Mouse (Mus musculus) hindbrain, embryonic 15.5 days (tissue): Measurements from ENCODE around the gene Ssbp2. TPM values are rescaled to one million over a fixed set of nuclear protein-coding genes. Genes with fewer than 3 reads are reported as not detected.

ENCODE experiments used
- ATAC-seq: fragments of 200-750 bp; cut with Nextera tagmentation; 2 replicates; pipeline ENCODE4 v1.8.0; 2017; ENCODE audit warnings: low read depth, moderate number of reproducible peaks, moderate TSS enrichment; ENCODE audit not compliant: low FRiP score
- H3K27ac ChIP-seq: fragments of 300-500 bp; sonication (generic); replicated peaks from 2 replicates; pipeline ENCODE4 v1.5.1; 2015; ENCODE audit warnings: mild to moderate bottlenecking, inconsistent platforms
- H3K27me3 ChIP-seq: fragments of 300-500 bp; sonication (generic); 2 replicates; pipeline ENCODE4 v1.6.1; 2015; ENCODE audit warnings: control low read depth, inconsistent platforms
- H3K36me3 ChIP-seq: fragments of 300-500 bp; sonication (generic); 2 replicates; pipeline ENCODE4 v1.6.1; 2015; ENCODE audit warnings: control low read depth, inconsistent platforms
- H3K4me1 ChIP-seq: fragments of 300-500 bp; sonication (generic); replicated peaks from 2 replicates; pipeline ENCODE4 v1.6.1; 2015; ENCODE audit warnings: control low read depth, inconsistent platforms
- H3K4me2 ChIP-seq: fragments of 300-500 bp; sonication (generic); 2 replicates; pipeline ENCODE4 v1.6.1; 2015; ENCODE audit warnings: moderate library complexity, mild to moderate bottlenecking, inconsistent platforms
- H3K4me3 ChIP-seq: fragments of 300-500 bp; sonication (generic); 2 replicates; pipeline ENCODE4 v1.5.1; 2015; ENCODE audit warnings: mild to moderate bottlenecking, inconsistent platforms
- H3K9ac ChIP-seq: fragments of 300-500 bp; sonication (generic); 2 replicates; pipeline ENCODE4 v1.6.1; 2015; ENCODE audit warnings: inconsistent platforms
- H3K9me3 ChIP-seq: fragments of 300-500 bp; sonication (generic); 2 replicates; pipeline ENCODE4 v1.6.1; 2016; ENCODE audit warnings: control low read depth, inconsistent platforms
- WGBS: fragments of 180-500 bp; shearing (Covaris S2); methylation state at CpG from one replicate; pipeline ENCODE4 v1.1.7; 2015; 5-methylcytosine and 5-hydroxymethylcytosine counted together
- polyA plus RNA-seq: library from polyadenylated mRNA; unstranded; fragments of >200 nt; fragmentation: Nextera tagmentation; extraction: Ambion mirVana; gene quantifications from 2 replicates; pipeline ENCODE4 v1.2.1, GENCODE M21; 2015

Gene Ssbp2
- polyA plus RNA-seq, 1 experiment from 2014 or later, result 211 TPM

DNA sequence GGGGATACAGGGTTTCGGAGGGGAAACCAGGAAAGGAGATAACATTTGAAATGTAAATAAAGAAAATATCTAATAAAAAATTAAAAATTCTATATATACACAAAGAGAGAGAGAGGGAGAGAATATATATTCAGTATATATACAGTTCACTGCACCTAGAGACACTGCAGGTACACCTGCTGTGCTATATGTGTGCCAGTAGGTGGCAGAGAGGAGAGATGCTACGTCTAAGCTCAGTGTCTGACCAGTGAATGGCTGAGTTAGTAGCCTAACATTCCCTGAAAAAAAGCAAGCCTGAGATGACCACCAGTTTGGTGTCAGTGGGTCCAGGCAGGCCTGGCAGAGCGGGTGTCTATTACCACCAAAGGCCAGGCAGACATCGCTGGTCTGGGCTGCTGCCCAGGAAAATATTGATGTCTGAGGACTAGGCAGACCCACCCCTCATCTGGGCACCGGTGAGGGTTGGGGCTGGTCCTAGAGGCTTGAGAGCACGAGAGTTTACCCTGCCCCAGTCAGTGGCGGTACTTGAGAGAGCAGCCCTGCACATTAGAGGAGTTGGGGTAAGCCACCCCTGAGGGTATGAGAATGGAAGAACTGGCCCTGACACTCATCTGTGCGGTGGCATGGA lies 263.1 kb downstream of the Ssbp2 start:
- no peak overlapping the region for H3K9ac ChIP-seq
- no peaks in the 10 kb centered on the region for H3K4me1 ChIP-seq
- WGBS, result 74% methylated on average over 8 of the region's 8 CpGs
- H3K4me2 ChIP-seq, result no peak overlapping the region
- H3K36me3 ChIP-seq, result no peaks in the 10 kb centered on the region
- H3K27me3 ChIP-seq, result no peaks in the 10 kb centered on the region
- ATAC-seq, result peak; percentile 71
- H3K27ac ChIP-seq, result no peak overlapping the region
- no peak overlapping the region for H3K4me3 ChIP-seq
- H3K9me3 ChIP-seq, result no peaks in the 10 kb centered on the region

DNA sequence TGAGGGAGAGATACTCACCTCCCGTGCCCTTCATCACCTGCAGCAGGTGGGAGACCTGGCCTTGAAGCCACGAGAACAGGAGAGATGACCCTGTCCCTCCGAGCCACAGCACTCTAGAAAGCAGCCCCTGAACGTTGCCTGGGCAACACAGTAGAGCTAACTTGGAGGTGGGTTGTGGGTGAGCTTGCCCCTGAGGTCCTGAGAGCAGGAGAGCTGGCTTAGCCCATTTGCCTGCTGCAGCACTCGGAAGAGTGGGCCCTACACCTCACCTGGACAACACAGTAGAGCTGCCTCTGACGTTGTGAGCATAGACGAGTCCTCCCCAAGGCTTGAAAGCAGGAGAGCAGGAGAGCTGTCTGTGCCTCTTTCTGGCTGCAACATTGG lies 263.6 kb downstream of the Ssbp2 start:
- Histone ChIP-seq H3K9me3 (no peaks in the 10 kb centered on the region), H3K4me1 (no peaks in the 10 kb centered on the region), H3K9ac (no peak overlapping the region), H3K36me3 (no peaks in the 10 kb centered on the region), H3K27me3 (no peaks in the 10 kb centered on the region), H3K4me3 (no peak overlapping the region), H3K4me2 (no peak overlapping the region), H3K27ac (no peak overlapping the region)
- no peak for ATAC-seq
- WGBS, result 78% methylated on average over 7 of the region's 7 CpGs

DNA sequence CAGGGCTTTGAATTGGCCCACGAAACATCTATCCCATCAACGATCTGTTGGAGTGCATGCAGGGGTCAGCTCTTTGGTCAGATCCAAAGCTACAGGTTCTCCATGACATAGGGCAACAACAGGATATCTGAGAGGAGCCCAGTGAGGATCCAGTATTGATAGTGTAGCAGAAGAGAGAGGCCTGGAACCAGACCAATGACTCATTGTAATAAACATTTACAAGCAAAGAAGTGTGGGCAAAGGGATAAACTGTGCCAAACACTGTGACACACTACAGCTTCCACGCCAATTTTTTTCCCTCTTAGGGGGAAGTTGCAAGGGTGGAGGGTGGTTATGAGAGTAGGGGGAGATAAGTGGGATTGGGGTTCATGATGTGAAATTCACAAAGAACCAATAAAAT lies 264.1 kb downstream of the Ssbp2 start:
- WGBS, result 83% methylated on average over 3 of the region's 3 CpGs
- H3K4me2 ChIP-seq, result no peak overlapping the region
- H3K9ac ChIP-seq, result no peak overlapping the region
- no peaks in the 10 kb centered on the region for H3K9me3 ChIP-seq
- no peak overlapping the region for H3K4me3 ChIP-seq
- H3K4me1 ChIP-seq, result no peaks in the 10 kb centered on the region
- ATAC-seq, result no peak
- H3K27ac ChIP-seq, result no peak overlapping the region
- no peaks in the 10 kb centered on the region for H3K36me3 ChIP-seq
- H3K27me3 ChIP-seq, result no peaks in the 10 kb centered on the region

DNA sequence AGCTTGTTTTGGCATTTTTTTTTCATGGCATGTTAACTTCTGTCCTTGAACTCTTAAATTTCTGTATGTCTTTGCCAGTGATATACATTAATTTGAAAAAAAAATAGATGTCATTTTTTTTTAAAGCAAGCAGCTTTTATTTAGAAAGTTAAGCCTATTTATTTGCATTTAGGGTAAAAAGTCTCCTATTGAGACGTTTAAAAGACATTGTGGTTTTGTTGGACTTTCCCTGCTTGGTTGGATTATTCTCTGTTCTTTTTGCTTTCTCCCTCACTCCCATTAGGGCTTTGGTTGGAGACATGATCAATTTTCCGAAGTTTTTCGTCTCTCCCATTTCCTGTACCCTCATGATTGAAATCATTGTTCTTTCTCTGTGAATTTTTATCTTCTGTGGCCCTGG lies 265.0 kb downstream of the Ssbp2 start:
- no peak overlapping the region for H3K27ac ChIP-seq
- H3K4me3 ChIP-seq, result no peak overlapping the region
- ATAC-seq, result no peak
- no peaks in the 10 kb centered on the region for H3K36me3 ChIP-seq
- H3K9me3 ChIP-seq, result no peaks in the 10 kb centered on the region
- no peaks in the 10 kb centered on the region for H3K4me1 ChIP-seq
- WGBS, result 84% methylated on average over 3 of the region's 3 CpGs
- H3K9ac ChIP-seq, result no peak overlapping the region
- H3K27me3 ChIP-seq, result no peaks in the 10 kb centered on the region
- H3K4me2 ChIP-seq, result no peak overlapping the region

DNA sequence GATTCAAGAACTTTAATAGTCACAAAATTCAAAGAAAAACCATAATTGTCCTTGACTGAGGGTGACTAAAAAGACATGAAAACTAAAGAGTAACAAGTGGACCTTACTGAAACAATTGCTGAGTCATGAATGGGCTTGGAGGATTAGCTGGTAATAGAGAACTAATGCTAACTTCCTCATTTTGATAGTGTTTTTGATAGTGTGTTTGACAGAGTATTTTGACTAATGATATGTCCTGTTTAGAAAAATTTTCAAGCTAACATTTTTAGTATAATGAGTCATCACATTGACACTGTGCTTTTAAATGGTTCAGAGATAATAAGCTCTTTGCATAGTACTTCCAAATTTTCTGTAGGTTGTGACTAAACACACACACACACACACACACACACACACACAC lies 267.8 kb downstream of the Ssbp2 start:
- no peaks in the 10 kb centered on the region for H3K4me1 ChIP-seq
- H3K9ac ChIP-seq, result no peak overlapping the region
- no peak for ATAC-seq

DNA sequence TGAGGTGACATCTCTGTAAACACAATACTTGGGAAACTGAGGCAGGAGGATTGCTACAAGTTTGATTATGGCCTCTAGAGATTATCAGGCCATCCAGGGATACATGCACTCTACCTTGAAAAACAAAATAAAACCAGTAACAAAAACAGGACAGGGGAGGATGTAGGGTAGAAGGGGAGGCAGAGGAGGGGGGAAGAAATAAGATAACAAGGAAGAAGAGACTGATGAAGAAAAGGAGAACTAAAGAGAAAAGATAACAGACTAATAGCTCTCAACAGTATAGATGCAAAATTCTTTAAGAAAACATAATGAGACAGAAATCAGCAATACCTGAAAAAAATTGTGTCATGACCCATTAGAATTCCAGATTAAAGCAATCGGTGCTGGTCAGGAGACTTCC lies 277.1 kb downstream of the Ssbp2 start:
- Histone ChIP-seq H3K4me3 (no peak overlapping the region), H3K27me3 (no peaks in the 10 kb centered on the region), H3K9ac (no peak overlapping the region), H3K9me3 (no peaks in the 10 kb centered on the region), H3K27ac (no peak overlapping the region), H3K36me3 (no peaks in the 10 kb centered on the region), H3K4me2 (no peak overlapping the region), H3K4me1 (peaks cover 10% of the 10 kb centered on the region)
- ATAC-seq, result no peak
- 95% methylated on average over 1 of the region's 1 CpGs for WGBS

More for the DNA sequence above, 267.8 kb downstream of the Ssbp2 start:
- Histone ChIP-seq H3K4me3 (no peak overlapping the region), H3K27me3 (no peaks in the 10 kb centered on the region), H3K9me3 (no peaks in the 10 kb centered on the region), H3K4me2 (no peak overlapping the region), H3K36me3 (no peaks in the 10 kb centered on the region), H3K27ac (no peak overlapping the region)

DNA sequence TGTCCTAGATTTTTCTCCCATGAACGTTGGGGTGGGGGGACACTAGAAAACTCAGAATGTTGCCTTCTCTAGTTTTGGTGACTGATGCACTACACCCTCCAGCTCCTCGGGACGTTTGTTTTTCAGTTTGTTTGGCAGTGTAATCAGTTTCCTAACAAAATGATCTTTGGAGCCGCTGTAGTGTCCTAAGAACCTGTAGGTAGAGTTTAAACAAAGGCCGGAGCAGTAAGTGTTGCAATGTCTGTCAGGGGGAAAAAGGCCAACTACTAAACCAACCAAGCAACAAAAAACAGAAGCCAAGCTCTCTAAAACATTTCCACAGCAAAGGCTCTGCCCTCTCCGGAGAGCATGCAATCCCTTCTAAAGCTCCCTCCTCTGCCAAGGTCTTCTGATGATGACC lies 280.8 kb downstream of the Ssbp2 start:
- peak overlapping the region; percentile 47 for H3K4me3 ChIP-seq
- H3K4me2 ChIP-seq, result peak overlapping the region; percentile 86
- no peaks in the 10 kb centered on the region for H3K9me3 ChIP-seq
- ATAC-seq, result no peak
- no peak overlapping the region for H3K27ac ChIP-seq
- H3K4me1 ChIP-seq, result peaks cover 10% of the 10 kb centered on the region
- H3K36me3 ChIP-seq, result no peaks in the 10 kb centered on the region
- no peaks in the 10 kb centered on the region for H3K27me3 ChIP-seq
- WGBS, result 74% methylated on average over 6 of the region's 6 CpGs
- H3K9ac ChIP-seq, result no peak overlapping the region

DNA sequence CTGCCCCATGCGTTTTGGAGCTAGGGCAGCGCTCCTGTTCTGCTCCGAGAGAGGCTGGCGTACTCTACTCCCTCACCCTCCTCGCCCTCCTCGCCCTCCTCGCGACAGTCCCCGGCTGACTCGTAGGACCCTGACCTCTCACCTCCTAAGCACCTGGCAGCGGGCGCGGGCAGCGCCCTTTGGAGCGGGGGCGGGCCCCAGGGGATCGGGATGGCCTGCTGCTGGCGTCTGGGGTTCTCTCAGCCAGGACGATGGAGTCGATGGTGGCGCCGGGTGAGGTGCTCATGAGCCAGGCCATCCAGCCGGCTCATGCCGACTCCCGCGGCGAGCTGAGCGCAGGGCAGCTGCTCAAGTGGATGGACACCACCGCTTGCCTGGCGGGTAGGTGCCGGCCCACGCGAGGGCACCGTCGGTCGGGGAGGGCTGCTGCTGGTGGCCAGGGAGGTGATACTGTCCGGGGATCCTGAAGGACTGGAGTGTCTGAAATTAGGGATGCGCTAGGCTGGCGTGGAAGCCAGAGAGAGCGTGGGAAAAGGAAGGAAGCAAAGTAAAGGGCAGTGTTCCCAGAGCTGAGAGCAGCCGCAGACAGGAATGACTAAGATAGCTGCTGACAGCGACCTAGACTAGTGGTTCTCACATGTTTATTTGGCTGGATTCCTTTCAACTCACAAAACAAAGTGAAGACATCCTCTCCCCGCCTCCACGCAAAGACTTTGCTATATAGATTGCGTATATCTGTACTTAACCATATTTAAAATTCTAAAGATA lies 281.4 kb downstream of the Ssbp2 start, which contains the start of gene Acot12:
TSS of gene Acot12 (plus strand) at position 233 of the 768 bp plus-strand sequence.
- no peaks in the 10 kb centered on the region for H3K9me3 ChIP-seq
- H3K27ac ChIP-seq, result no peak within 1 kb of the TSS
- H3K4me2 ChIP-seq, result peak within 1 kb of the TSS; percentile 86
- H3K36me3 ChIP-seq, result no peaks in the 10 kb centered on the region
- peaks cover 10% of the 10 kb centered on the region for H3K4me1 ChIP-seq
- H3K27me3 ChIP-seq, result no peaks in the 10 kb centered on the region
- H3K4me3 ChIP-seq, result peak within 1 kb of the TSS; percentile 47
- 9% methylated on average over 45 of the region's 45 CpGs for WGBS
- H3K9ac ChIP-seq, result peak within 1 kb of the TSS; percentile 47
- peak; percentile 86 for ATAC-seq

DNA sequence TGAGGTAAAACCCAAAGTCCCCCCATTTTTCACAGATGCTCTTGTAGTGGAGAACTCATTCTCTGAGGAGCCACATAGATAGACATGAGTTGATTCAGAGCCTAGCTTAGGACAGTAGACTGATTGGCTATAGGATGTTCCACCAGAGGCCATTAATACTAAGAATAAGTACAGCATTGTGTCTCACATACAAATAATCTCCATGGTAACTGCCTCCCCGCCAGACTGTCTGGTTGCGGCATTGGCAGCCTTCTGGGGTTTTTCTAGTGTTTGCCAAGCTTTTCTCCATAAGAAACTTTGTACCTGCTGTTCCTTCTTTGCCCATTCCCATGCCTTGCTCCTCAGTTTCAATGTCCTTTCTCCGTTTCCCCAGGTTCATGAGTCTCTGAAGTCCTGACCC lies 283.1 kb downstream of the Ssbp2 start:
- Histone ChIP-seq H3K4me1 (peaks cover 10% of the 10 kb centered on the region), H3K9me3 (no peaks in the 10 kb centered on the region), H3K4me2 (no peak overlapping the region), H3K9ac (no peak overlapping the region), H3K4me3 (no peak overlapping the region), H3K27ac (no peak overlapping the region), H3K36me3 (no peaks in the 10 kb centered on the region), H3K27me3 (no peaks in the 10 kb centered on the region)
- WGBS, result 65% methylated on average over 3 of the region's 3 CpGs
- peak; percentile 65; the same call in 1 of the 2 replicates for ATAC-seq

DNA sequence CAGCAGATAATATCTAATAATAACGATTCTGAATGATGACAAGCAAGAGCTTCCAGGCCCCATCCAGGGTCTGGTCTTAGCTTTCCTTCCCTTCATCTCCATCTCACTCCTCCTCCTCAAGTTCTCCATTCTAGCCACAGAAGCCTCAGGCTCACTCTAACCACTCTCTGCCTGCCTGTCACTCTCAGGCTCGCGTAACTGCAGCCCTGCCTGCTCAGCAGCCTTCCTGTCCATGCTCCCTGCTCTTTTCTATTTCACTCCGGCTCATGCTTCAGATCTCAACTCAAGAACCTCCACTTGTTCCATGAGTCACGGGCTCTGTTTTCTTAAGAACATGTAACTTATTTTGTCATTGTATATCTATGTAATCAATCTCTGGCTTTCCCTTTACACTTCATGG lies 286.4 kb downstream of the Ssbp2 start:
- H3K4me2 ChIP-seq, result no peak overlapping the region
- H3K4me3 ChIP-seq, result no peak overlapping the region
- no peaks in the 10 kb centered on the region for H3K27me3 ChIP-seq
- no peak overlapping the region for H3K9ac ChIP-seq
- H3K36me3 ChIP-seq, result no peaks in the 10 kb centered on the region
- 89% methylated on average over 5 of the region's 5 CpGs for WGBS
- peaks cover 6% of the 10 kb centered on the region for H3K4me1 ChIP-seq
- no peak for ATAC-seq
- no peaks in the 10 kb centered on the region for H3K9me3 ChIP-seq
- no peak overlapping the region for H3K27ac ChIP-seq

DNA sequence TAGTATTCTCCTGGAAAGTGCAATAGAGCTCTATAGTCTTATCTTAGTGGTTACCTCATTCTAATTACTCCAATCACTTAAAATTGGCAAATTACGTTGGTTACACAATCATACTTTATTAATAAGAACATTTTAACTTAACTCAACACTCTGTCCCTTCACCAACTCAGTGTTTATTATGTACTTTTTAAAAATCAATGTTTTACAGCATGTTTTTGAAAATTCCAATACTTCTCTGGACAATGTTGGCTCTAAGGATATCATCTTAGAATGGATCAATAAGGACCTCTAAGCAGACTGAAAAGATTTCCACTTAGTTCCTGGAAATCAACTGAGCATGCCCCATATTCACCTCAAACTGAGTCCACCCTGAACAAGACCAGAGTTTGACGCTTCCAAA lies 288.3 kb downstream of the Ssbp2 start:
- Histone ChIP-seq H3K4me3 (no peak overlapping the region), H3K27me3 (no peaks in the 10 kb centered on the region), H3K9ac (no peak overlapping the region), H3K4me2 (no peak overlapping the region), H3K27ac (no peak overlapping the region), H3K36me3 (no peaks in the 10 kb centered on the region), H3K9me3 (no peaks in the 10 kb centered on the region), H3K4me1 (no peaks in the 10 kb centered on the region)
- WGBS, result 92% methylated on average over 2 of the region's 2 CpGs
- ATAC-seq, result no peak

DNA sequence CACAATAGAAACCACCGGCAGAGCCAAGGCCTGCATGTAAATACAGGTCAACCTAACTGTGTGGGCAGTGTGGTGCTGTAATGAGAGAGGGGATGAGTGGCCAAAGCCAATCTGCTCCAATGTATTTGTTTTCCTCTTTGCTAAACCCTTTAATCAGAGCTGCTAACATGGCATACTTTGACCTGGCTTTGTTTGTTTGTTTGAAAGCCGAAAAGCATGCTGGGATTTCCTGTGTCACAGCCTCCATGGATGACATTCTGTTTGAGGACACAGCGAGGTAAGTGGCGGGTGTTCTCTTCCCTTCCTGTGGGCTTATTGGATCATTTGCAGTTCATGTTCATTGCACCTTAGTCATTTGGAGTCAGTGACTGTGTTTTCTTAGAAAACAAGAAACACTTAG lies 289.9 kb downstream of the Ssbp2 start:
- ATAC-seq, result no peak

More for the DNA sequence above, 289.9 kb downstream of the Ssbp2 start:
- H3K27me3 ChIP-seq, result no peaks in the 10 kb centered on the region
- H3K36me3 ChIP-seq, result no peaks in the 10 kb centered on the region
- 88% methylated on average over 4 of the region's 4 CpGs for WGBS
- no peaks in the 10 kb centered on the region for H3K4me1 ChIP-seq
- H3K9ac ChIP-seq, result no peak overlapping the region
- H3K4me3 ChIP-seq, result no peak overlapping the region
- no peak overlapping the region for H3K27ac ChIP-seq
- no peaks in the 10 kb centered on the region for H3K9me3 ChIP-seq
- no peak overlapping the region for H3K4me2 ChIP-seq
